Mouse (Mus musculus) stomach, postnatal 0 days (tissue): ENCODE results near the gene Strbp. TPM values are rescaled to one million over a fixed set of nuclear protein-coding genes. Genes with fewer than 3 reads are reported as not detected.
A peak's percentile ranks its signal among the peaks of the same experiment; 100 is the strongest.

ENCODE experiments used
- ATAC-seq: fragments of 200-750 bp; cut with Nextera tagmentation; 2 replicates; pipeline ENCODE4 v1.8.0; 2017; ENCODE audit not compliant: low FRiP score, low TSS enrichment
- DNase-seq: peaks from one replicate; pipeline ENCODE4 v3.0.0-alpha.2; 2016; ENCODE audit warnings: low spot score
- H3K27ac ChIP-seq: fragments of 300-500 bp; sonication (generic); replicated peaks from 2 replicates; pipeline ENCODE4 v1.5.1; 2014; ENCODE audit warnings: mild to moderate bottlenecking, control low read depth
- H3K27me3 ChIP-seq: fragments of 300-500 bp; sonication (generic); 2 replicates; pipeline ENCODE4 v1.6.1; 2014; ENCODE audit warnings: low read length; ENCODE audit not compliant: control insufficient read depth, insufficient read depth
- H3K36me3 ChIP-seq: fragments of 300-500 bp; sonication (generic); 2 replicates; pipeline ENCODE4 v1.6.1; 2014; ENCODE audit warnings: low read length, mixed read lengths; ENCODE audit not compliant: control insufficient read depth, insufficient read depth
- H3K4me1 ChIP-seq: fragments of 300-500 bp; sonication (generic); replicated peaks from 2 replicates; pipeline ENCODE4 v1.6.1; 2014; ENCODE audit warnings: antibody characterized with exemption; ENCODE audit not compliant: control insufficient read depth, insufficient read depth
- H3K4me2 ChIP-seq: fragments of 300-500 bp; sonication (generic); replicated peaks from 2 replicates; pipeline ENCODE4 v1.6.1; 2014; ENCODE audit warnings: low read depth, mild to moderate bottlenecking, control low read depth, moderate library complexity
- H3K4me3 ChIP-seq: fragments of 300-500 bp; sonication (generic); 2 replicates; pipeline ENCODE4 v1.5.1; 2014; ENCODE audit warnings: low read depth, low read length, control low read depth
- H3K9ac ChIP-seq: fragments of 300-500 bp; sonication (generic); 2 replicates; pipeline ENCODE4 v1.6.1; 2014; ENCODE audit warnings: mild to moderate bottlenecking, low read length, control low read depth, mixed read lengths
- H3K9me3 ChIP-seq: fragments of 300-500 bp; sonication (generic); 2 replicates; pipeline ENCODE4 v1.6.1; 2016; ENCODE audit warnings: low read length; ENCODE audit not compliant: control insufficient read depth
- CTCF ChIP-seq: IDR thresholded peaks from 2 replicates; pipeline ENCODE4 v1.5.1; 2016; ENCODE audit warnings: antibody characterized with exemption, low read depth, mild to moderate bottlenecking, moderate library complexity
- EP300 ChIP-seq: optimal IDR thresholded peaks from 2 replicates; pipeline ENCODE3; 2016; ENCODE audit warnings: antibody characterized with exemption
- WGBS: fragments of 180-500 bp; shearing (Covaris S2); extraction: QIAGEN DNeasy Blood & Tissue Kit; methylation state at CpG from one replicate; pipeline ENCODE4 v1.1.7; 2014; 5-methylcytosine and 5-hydroxymethylcytosine counted together
- polyA plus RNA-seq: library from polyadenylated mRNA; unstranded; fragments of >200 nt; fragmentation: Nextera tagmentation; extraction: Ambion mirVana; gene quantifications from 2 replicates; pipeline ENCODE4 v1.2.1, GENCODE M21; 2015

Gene Strbp
- polyA plus RNA-seq, 1 experiment from 2014 or later = 29.2 TPM

DNA sequence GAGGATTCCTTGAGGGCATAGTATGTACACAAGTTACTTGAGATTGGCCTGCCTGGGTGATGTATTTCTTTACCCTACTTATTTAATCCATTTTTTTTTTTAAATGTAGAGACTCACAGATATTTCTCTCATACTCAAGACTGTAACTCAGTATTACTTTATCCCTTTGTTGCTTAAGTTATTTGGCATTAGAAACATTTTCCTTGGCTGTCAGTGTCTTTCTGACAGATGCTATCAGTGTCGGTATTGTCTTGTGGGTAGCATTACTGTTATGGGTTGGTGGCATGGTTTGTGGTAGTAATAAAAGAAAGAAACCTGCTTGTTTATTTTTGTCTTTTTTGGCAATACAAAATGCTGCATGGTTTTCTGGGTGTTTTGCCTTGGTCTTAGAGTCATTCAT, 172.9 kb downstream of the Strbp start:
- H3K4me3 ChIP-seq = no peak overlapping the region
- H3K27me3 ChIP-seq = no peaks in the 10 kb centered on the region
- TF ChIP-seq EP300 (no peak), CTCF (no peak)
- H3K4me2 ChIP-seq = no peak overlapping the region
- DNase-seq (no peak), ATAC-seq (no peak)
- no peak overlapping the region for H3K9ac ChIP-seq
- 90% methylated on average over 1 of the region's 1 CpGs for WGBS
- H3K4me1 ChIP-seq = no peaks in the 10 kb centered on the region
- H3K36me3 ChIP-seq = no peaks in the 10 kb centered on the region; the same call in 1 of the 2 replicates
- H3K9me3 ChIP-seq = no peaks in the 10 kb centered on the region
- no peak overlapping the region for H3K27ac ChIP-seq

DNA sequence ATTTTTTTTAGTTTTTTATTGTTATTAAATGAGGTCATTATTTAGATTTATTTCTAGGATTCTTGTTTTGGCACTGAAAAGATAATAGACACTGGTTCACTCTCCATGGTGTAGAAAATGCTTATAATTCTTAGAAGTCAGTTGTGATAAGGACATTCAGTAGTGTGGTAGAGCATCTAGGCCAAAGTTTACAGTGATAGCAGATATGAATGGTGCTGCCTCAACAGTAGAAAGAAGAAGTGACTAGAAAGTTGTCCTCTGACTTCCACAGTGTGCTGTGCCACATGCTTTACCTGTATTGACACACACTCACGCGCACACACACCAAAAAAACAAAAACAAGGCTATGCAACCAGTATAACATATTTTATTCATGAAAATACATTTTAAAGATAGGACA, 174.3 kb downstream of the Strbp start:
- Histone ChIP-seq H3K4me2 (no peak overlapping the region), H3K27ac (no peak overlapping the region), H3K4me1 (no peaks in the 10 kb centered on the region), H3K9ac (no peak overlapping the region), H3K36me3 (no peaks in the 10 kb centered on the region), H3K4me3 (no peak overlapping the region), H3K27me3 (no peaks in the 10 kb centered on the region), H3K9me3 (no peaks in the 10 kb centered on the region)
- TF ChIP-seq EP300 = no peak
- TF ChIP-seq CTCF = no peak
- DNase-seq (no peak), ATAC-seq (no peak)
- WGBS = 97% methylated on average over 2 of the region's 2 CpGs

DNA sequence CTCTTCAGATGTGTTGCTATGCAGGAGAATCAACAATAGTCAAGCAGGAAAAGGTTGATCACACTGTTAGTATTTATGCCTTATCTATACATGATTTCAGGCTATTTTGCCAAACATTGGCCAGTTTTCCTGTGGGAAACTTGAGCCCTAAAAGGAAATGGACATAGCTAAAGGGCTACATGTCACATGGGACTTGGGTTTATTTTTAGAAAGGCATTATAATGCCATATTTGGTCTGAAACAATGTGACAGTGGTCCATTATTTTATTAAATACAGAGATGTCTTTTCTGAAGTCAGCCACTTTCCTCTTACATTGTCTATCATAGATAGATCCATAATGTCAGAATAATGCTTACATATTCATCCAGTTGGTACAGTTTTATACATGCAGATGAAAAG, 176.1 kb downstream of the Strbp start:
- Histone ChIP-seq H3K4me2 (no peak overlapping the region), H3K27me3 (no peaks in the 10 kb centered on the region), H3K4me1 (no peaks in the 10 kb centered on the region), H3K4me3 (no peak overlapping the region), H3K27ac (no peak overlapping the region), H3K9ac (no peak overlapping the region), H3K36me3 (no peaks in the 10 kb centered on the region), H3K9me3 (no peaks in the 10 kb centered on the region)
- ATAC-seq (no peak), DNase-seq (no peak)
- TF ChIP-seq CTCF = no peak
- no peak for TF ChIP-seq EP300

DNA sequence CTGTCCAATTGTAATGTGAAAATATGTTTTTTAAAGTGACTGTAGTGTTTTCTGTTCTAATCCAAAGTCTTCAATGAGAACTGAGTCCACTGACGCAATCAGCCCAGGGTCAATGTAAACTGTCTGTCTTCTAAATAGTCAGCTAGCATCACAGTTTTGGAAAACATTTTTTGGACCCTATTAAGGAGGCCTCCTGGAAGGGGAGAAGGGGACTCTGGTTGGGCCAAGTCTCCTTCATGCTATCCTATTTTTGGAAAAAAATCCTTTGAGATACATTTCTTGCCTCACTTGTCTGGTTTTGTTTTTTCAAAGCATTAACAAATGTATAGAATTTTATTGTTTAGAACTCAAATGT, 184.4 kb downstream of the Strbp start:
- no peak for DNase-seq
- H3K36me3 ChIP-seq = peaks cover 5% of the 10 kb centered on the region; the same call in 1 of the 2 replicates
- no peak overlapping the region for H3K27ac ChIP-seq
- no peak for ATAC-seq
- no peak overlapping the region for H3K4me3 ChIP-seq
- no peaks in the 10 kb centered on the region for H3K4me1 ChIP-seq
- TF ChIP-seq EP300 (no peak), CTCF (no peak)
- no peak overlapping the region for H3K9ac ChIP-seq
- 52% methylated on average over 1 of the region's 1 CpGs for WGBS
- no peak overlapping the region for H3K4me2 ChIP-seq
- no peaks in the 10 kb centered on the region for H3K27me3 ChIP-seq
- H3K9me3 ChIP-seq = no peaks in the 10 kb centered on the region

DNA sequence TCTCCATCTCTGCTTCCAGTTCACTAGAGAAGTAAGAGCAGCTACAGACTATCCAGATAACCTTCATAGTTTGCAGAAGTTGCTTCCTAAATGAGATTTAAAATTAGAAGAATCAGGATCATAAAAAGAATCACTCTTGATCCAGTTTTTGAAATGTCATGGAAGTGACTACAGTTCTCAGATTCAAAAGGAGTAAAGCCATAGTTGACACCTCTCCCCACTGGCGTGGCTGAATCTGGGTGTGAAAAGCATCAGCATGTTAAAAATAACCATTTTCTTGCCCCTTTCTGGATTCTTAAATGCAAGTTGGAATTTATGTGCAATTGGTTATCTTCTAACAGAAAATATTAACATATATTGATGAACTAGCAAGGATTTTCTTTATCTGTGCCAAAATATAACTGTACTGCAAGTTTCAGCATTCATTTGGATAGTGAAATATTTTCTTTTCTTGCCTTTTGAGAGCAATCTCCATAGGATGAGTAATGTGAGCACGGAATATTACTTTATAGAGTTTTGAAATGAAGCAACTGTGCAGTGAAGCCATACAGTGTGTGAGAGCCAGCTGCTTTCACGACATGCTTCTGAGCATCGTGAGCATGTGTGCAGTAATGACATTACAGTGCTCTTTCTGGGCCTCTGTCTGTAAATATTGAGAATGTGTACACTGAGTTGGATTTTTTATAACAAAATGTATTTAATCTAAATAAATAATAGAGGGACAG, 184.9 kb downstream of the Strbp start:
- Histone ChIP-seq H3K4me2 (no peak overlapping the region), H3K27me3 (no peaks in the 10 kb centered on the region), H3K36me3 (peaks cover 5% of the 10 kb centered on the region; the same call in 1 of the 2 replicates), H3K9ac (no peak overlapping the region), H3K9me3 (no peaks in the 10 kb centered on the region), H3K4me3 (no peak overlapping the region), H3K27ac (no peak overlapping the region), H3K4me1 (no peaks in the 10 kb centered on the region)
- no peak for ATAC-seq
- TF ChIP-seq EP300 (no peak), CTCF (no peak)
- no peak for DNase-seq
- 43% methylated on average over 4 of the region's 4 CpGs for WGBS

DNA sequence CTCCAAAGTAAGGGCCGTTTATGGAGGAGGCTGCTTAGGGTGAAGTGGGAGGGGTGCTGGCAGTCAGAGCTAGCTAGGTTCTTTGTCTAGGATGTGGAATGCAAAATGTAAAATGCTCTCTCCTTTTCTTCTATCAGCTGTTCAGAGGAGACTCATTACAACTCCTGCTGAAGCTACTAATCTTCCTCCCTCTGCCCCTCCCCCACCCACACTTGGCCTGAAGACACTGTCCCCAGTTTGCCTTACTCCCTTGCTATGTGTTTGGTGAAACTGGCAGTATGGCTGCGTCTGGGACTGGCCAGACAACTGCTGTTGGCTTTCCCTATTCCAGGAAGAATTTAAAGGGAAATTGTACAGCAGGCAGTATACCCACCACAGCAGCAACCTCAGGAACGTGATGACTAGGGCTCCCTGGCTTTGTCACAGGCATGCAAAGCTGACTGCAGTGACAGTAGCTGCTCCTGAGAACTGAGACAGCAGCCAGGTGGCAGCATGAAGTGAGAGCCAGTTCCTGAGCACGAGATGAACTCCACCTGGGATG, 186.7 kb downstream of the Strbp start:
- Histone ChIP-seq H3K4me3 (no peak overlapping the region), H3K27me3 (no peaks in the 10 kb centered on the region), H3K27ac (no peak overlapping the region), H3K4me1 (no peaks in the 10 kb centered on the region), H3K4me2 (0 out of 2 replicates have a peak overlapping the region, but pooled peaks have one; percentile 6), H3K9ac (no peak overlapping the region), H3K9me3 (no peaks in the 10 kb centered on the region), H3K36me3 (peaks cover 6% of the 10 kb centered on the region; the same call in 1 of the 2 replicates)
- no peak for DNase-seq
- no peak for TF ChIP-seq EP300
- TF ChIP-seq CTCF = peak; percentile 14; the same call in 1 of the 2 replicates
- no peak for ATAC-seq
- 38% methylated on average over 4 of the region's 4 CpGs for WGBS
